Mouse (Mus musculus) kidney, adult 11 months (tissue): ENCODE results near the gene Hcrtr2.

Source experiments
- DNase-seq: peaks from one replicate; pipeline ENCODE4 v3.0.0; 2022

Gene Hcrtr2

GRCm38 (mm10) chr9:76234899-76235298, 88.8 kb downstream of the Hcrtr2 start:
- DNase-seq: no peak

GRCm38 (mm10) chr9:76230400-76230799, 93.3 kb downstream of the Hcrtr2 start:
- DNase-seq: no peak

- DNase-seq: no peak
Observed at GRCm38 (mm10) chr9:76217178-76217975, 106.3 kb downstream of the Hcrtr2 start.

- no peak for DNase-seq
Observed at GRCm38 (mm10) chr9:76214678-76215077, 109.0 kb downstream of the Hcrtr2 start.

GRCm38 (mm10) chr9:76213557-76213956, 110.1 kb downstream of the Hcrtr2 start, which contains the start of gene Gfral:
Gene Gfral, minus strand, starts transcription at chr9:76213657.
- no peak for DNase-seq

GRCm38 (mm10) chr9:76196917-76197316, 126.7 kb downstream of the Hcrtr2 start:
- no peak for DNase-seq

- no peak for DNase-seq
Observed at GRCm38 (mm10) chr9:76179221-76179620, 144.4 kb downstream of the Hcrtr2 start.
